Mouse (Mus musculus) CH12.LX (cell line): ENCODE measurements around the gene Kncn. TPM values are rescaled to one million over a fixed set of nuclear protein-coding genes. Genes with fewer than 3 reads are reported as not detected.

Experiments used
- DNase-seq: peaks from one replicate; pipeline ENCODE4 v3.0.0-alpha.2; 2013; ENCODE audit errors: extremely low read depth
- H3K27ac ChIP-seq: 2 replicates; pipeline ENCODE4 v1.5.1; 2012; ENCODE audit warnings: low read depth, mild to moderate bottlenecking, control low read depth, moderate library complexity; ENCODE audit not compliant: insufficient read depth
- H3K27me3 ChIP-seq: replicated peaks from 2 replicates; pipeline ENCODE3; 2012; ENCODE audit warnings: inconsistent platforms
- H3K36me3 ChIP-seq, 2 experiments: replicated peaks in 1 of 2; 2 replicates each; pipeline versions ENCODE3 to v1.6.1; 2012; ENCODE audit warnings: inconsistent platforms in 1 of 2, low read length in 1 of 2, mild to moderate bottlenecking in 1 of 2, mixed read lengths in 1 of 2, moderate library complexity in 1 of 2; ENCODE audit not compliant: control insufficient read depth in 1 of 2, insufficient read depth in 1 of 2
- H3K4me1 ChIP-seq, 2 experiments: 2 replicates each; pipeline ENCODE4 v1.6.1; 2012; ENCODE audit warnings: inconsistent platforms in 1 of 2, moderate library complexity in 1 of 2; ENCODE audit not compliant: insufficient read depth in 2 of 2, control insufficient read depth in 1 of 2
- H3K4me2 ChIP-seq: 2 replicates; pipeline ENCODE4 v1.6.1; 2012; ENCODE audit warnings: low read depth, mild to moderate bottlenecking, control low read depth; ENCODE audit not compliant: poor library complexity, insufficient read depth, severe bottlenecking
- H3K4me3 ChIP-seq, 3 experiments: fragments of 150-350 bp in 1 of 3; sonication (generic) in 1 of 3; replicated peaks in 1 of 3; 2 replicates each; pipeline versions ENCODE3 to v1.5.1; 2011 to 2012; ENCODE audit warnings: low read depth in 2 of 3, low read length in 2 of 3, mild to moderate bottlenecking in 2 of 3, moderate library complexity in 2 of 3, control low read depth in 1 of 3, improper control_type of control experiment in 1 of 3, inconsistent platforms in 1 of 3, mixed read lengths in 1 of 3; ENCODE audit not compliant: poor library complexity in 1 of 3
- H3K79me2 ChIP-seq: replicated peaks from 2 replicates; pipeline ENCODE4 v1.6.1; 2012; ENCODE audit warnings: mild to moderate bottlenecking, moderate library complexity; ENCODE audit not compliant: control insufficient read depth, poor library complexity, insufficient read depth, severe bottlenecking; ENCODE audit errors: extremely low read depth
- H3K9ac ChIP-seq: 2 replicates; pipeline ENCODE4 v1.6.1; 2012; ENCODE audit warnings: low read depth, mild to moderate bottlenecking, control low read depth, moderate library complexity; ENCODE audit not compliant: insufficient read depth
- H3K9me3 ChIP-seq: replicated peaks from 2 replicates; pipeline ENCODE3; 2012; ENCODE audit warnings: low read length, inconsistent platforms, mixed read lengths
- EP300 ChIP-seq: IDR thresholded peaks from 2 replicates; pipeline ENCODE4 v1.6.1; 2011; ENCODE audit warnings: low read length, improper control_type of control experiment
- MEF2A ChIP-seq: IDR thresholded peaks from 2 replicates; pipeline ENCODE4 v1.6.1; 2014; ENCODE audit warnings: low read depth, mild to moderate bottlenecking, inconsistent platforms, low read length, improper control_type of control experiment, borderline replicate concordance
- PAX5 ChIP-seq: IDR thresholded peaks from 2 replicates; pipeline ENCODE4 v1.6.1; 2012; ENCODE audit warnings: low read length, inconsistent platforms, mixed read lengths
- RCOR1 ChIP-seq: conservative IDR thresholded peaks from 2 replicates; pipeline ENCODE4 v1.6.1; 2012; ENCODE audit warnings: low read depth, mild to moderate bottlenecking, inconsistent platforms, low read length, improper control_type of control experiment
- UBTF ChIP-seq: IDR thresholded peaks from 2 replicates; pipeline ENCODE4 v1.6.1; 2012; ENCODE audit warnings: low read depth, mild to moderate bottlenecking, inconsistent platforms, low read length, improper control_type of control experiment, moderate library complexity
- USF2 ChIP-seq: conservative IDR thresholded peaks from 2 replicates; pipeline ENCODE4 v1.6.1; 2011; ENCODE audit warnings: low read depth, low read length, improper control_type of control experiment
- dilution Hi-C: fragments of 300-500 bp; cut with MboI; formaldehyde crosslinking; loops from 2 replicates; pipeline ENCODE4 v1.14.3; 2020; ENCODE audit warnings: low sequenced_read_pairs; ENCODE audit not compliant: extremely low pct_unique_long_range_greater_than_20kb, extremely low pct_ligation_motif_present
- in situ Hi-C: fragments of 300-500 bp; cut with MboI; formaldehyde crosslinking; loops from 3 replicates; pipeline ENCODE4 v1.14.3; 2019; ENCODE audit warnings: low sequenced_read_pairs, low pct_ligation_motif_present, low pct_unique_long_range_greater_than_20kb, mixed read lengths
- polyA plus RNA-seq: library from polyadenylated mRNA; unstranded; fragments of >175 nt; gene quantifications from 2 replicates; pipeline ENCODE4 v1.2.1, GENCODE M21; 2012; ENCODE audit warnings: low read depth; ENCODE audit not compliant: insufficient read length
- total RNA-seq, 2 experiments: library from RNA; depleted of rRNA; stranded (reverse); fragments of 300-350 nt in 1 of 2; fragments of >200 nt in 1 of 2; gene quantifications; 2 replicates each; pipeline ENCODE4 v1.2.3; 2012 to 2014

Kncn gene
- total and polyA plus RNA-seq, 3 experiments = not detected

- H3K4me2 ChIP-seq = no peak overlapping the region
- H3K36me3 ChIP-seq = no peaks in the 10 kb centered on the region
- H3K4me3 ChIP-seq = no peak overlapping the region
- no peaks in the 10 kb centered on the region for H3K4me1 ChIP-seq
- dilution Hi-C loops = no loop called here
- DNase-seq = no peak
- H3K9me3 ChIP-seq = no peaks in the 10 kb centered on the region
- H3K9ac ChIP-seq = no peak overlapping the region
- peaks cover 92% of the 10 kb centered on the region for H3K27me3 ChIP-seq
- in situ Hi-C loops = no loop called here
- no peak overlapping the region for H3K27ac ChIP-seq
- no peaks in the 10 kb centered on the region for H3K79me2 ChIP-seq
- TF ChIP-seq UBTF = no peak
- no peak for TF ChIP-seq RCOR1
Measured at GRCm38 (mm10) chr4:115931556-115932088, 47.4 kb downstream of the Kncn start.

DNA sequence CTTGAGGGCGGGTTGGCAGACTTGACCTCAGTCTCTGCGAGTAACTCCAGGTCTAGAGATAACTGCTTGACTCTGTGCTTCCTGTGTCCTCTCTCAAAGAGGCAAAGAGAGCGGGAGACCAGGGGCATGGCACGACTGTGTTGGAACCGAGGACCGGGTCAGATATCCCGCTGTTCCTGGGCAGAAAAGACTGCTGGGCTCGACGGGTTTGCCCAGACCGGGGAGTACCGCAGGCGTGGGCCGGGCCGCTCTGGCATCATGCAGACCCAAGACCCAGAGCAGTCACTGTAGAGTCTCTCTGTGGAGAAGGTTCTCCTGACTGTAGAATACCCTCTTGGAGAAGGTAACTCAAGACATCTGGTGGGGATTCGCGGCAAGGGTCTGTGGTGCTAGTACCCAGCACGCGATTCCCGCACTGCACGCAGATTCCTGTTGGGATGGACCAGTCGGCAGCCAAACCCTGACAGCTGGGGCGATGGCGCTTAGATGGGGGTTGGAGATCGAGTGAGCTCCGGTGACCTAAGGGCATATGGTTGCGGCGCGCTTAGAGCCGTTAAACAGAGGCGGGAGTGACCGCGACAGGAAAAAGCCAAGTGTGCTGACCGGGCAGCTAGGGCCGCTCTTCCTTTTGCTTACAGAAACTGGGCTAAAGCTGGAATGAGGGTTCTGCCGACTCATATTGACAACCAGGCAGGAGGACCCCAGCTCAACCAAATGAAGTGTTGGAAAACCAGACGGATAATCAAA lies 51.8 kb downstream of the Kncn start:
- Histone ChIP-seq H3K4me2 (no peak overlapping the region), H3K9ac (no peak overlapping the region), H3K4me1 (no peaks in the 10 kb centered on the region; a peak in 1 of 4 replicates), H3K9me3 (no peaks in the 10 kb centered on the region), H3K27me3 (peaks cover 93% of the 10 kb centered on the region), H3K4me3 (no peak overlapping the region), H3K27ac (no peak overlapping the region), H3K79me2 (no peaks in the 10 kb centered on the region), H3K36me3 (no peaks in the 10 kb centered on the region)
- no peak for DNase-seq
- dilution Hi-C loops (no loop called here), in situ Hi-C loops (no loop called here)
- TF ChIP-seq EP300 = no peak

- H3K4me1 ChIP-seq = no peaks in the 10 kb centered on the region; a peak in 1 of 4 replicates
- dilution Hi-C loops (no loop called here), in situ Hi-C loops (no loop called here)
- no peaks in the 10 kb centered on the region for H3K79me2 ChIP-seq
- no peaks in the 10 kb centered on the region for H3K36me3 ChIP-seq
- H3K4me3 ChIP-seq = no peak overlapping the region
- no peak overlapping the region for H3K4me2 ChIP-seq
- no peaks in the 10 kb centered on the region for H3K9me3 ChIP-seq
- no peak for DNase-seq
- H3K27me3 ChIP-seq = peaks cover 93% of the 10 kb centered on the region
- no peak overlapping the region for H3K9ac ChIP-seq
- TF ChIP-seq USF2 (no peak), MEF2A (no peak), PAX5 (no peak)
- H3K27ac ChIP-seq = no peak overlapping the region
Measured at GRCm38 (mm10) chr4:115936646-115937045, 52.4 kb downstream of the Kncn start.
